Mouse (Mus musculus): ENCODE measurements around the gene Syt3. TPM values are rescaled to one million over a fixed set of nuclear protein-coding genes. Genes with fewer than 3 reads are reported as not detected.

The Syt3 gene
- polyA plus RNA-seq, 1 experiment from 2014 or later, result 3.5 TPM

GRCm38 (mm10) chr7:44350957-44351711 lies 32.8 kb upstream of the Syt3 start:
- ATAC-seq (replicated peaks; ENCODE audit: low FRiP score, low read depth) (peak; percentile 30; the same call in 1 of the 2 replicates), DNase-seq (ENCODE audit: low spot score) (peak; percentile 95)
- WGBS, result 2% methylated on average over 25 of the region's 25 CpGs
- Histone ChIP-seq H3K9ac (ENCODE audit: low read depth, low read length) (peak overlapping the region; percentile 42; the same call in 1 of the 2 replicates), H3K27me3 (ENCODE audit: insufficient read depth, low read length) (peaks cover 57% of the 10 kb centered on the region), H3K4me3 (replicated peaks; ENCODE audit: low read depth, low read length) (peak overlapping the region; percentile 22), H3K4me1 (replicated peaks; ENCODE audit: insufficient read depth, low read length) (peaks cover 3% of the 10 kb centered on the region; the same call in 1 of the 2 replicates), H3K36me3 (ENCODE audit: insufficient read depth, low read length) (no peaks in the 10 kb centered on the region), H3K27ac (no peak overlapping the region), H3K4me2 (ENCODE audit: low read length) (peak overlapping the region; percentile 57), H3K9me3 (replicated peaks; ENCODE audit: low read length) (no peaks in the 10 kb centered on the region)
- peak; percentile 90 for TF ChIP-seq CTCF (IDR thresholded peaks at IDR 0.05; ENCODE audit: low read depth)

GRCm38 (mm10) chr7:44351881-44352749 lies 31.8 kb upstream of the Syt3 start:
- DNase-seq (ENCODE audit: low spot score) (no peak), ATAC-seq (replicated peaks; ENCODE audit: low FRiP score, low read depth) (no peak)
- TF ChIP-seq CTCF (IDR thresholded peaks at IDR 0.05; ENCODE audit: low read depth), result no peak
- Histone ChIP-seq H3K4me2 (ENCODE audit: low read length) (0 out of 2 replicates have a peak overlapping the region, but pooled peaks have one; percentile 6), H3K9ac (ENCODE audit: low read depth, low read length) (no peak overlapping the region), H3K36me3 (ENCODE audit: insufficient read depth, low read length) (no peaks in the 10 kb centered on the region), H3K27ac (no peak overlapping the region), H3K4me1 (replicated peaks; ENCODE audit: insufficient read depth, low read length) (peaks cover 3% of the 10 kb centered on the region; the same call in 1 of the 2 replicates), H3K9me3 (replicated peaks; ENCODE audit: low read length) (no peaks in the 10 kb centered on the region), H3K27me3 (ENCODE audit: insufficient read depth, low read length) (peaks cover 65% of the 10 kb centered on the region), H3K4me3 (replicated peaks; ENCODE audit: low read depth, low read length) (0 out of 2 replicates have a peak overlapping the region, but pooled peaks have one; percentile 2)
- 3% methylated on average over 71 of the region's 71 CpGs for WGBS

- no peak overlapping the region for H3K9ac ChIP-seq (ENCODE audit: low read depth, low read length)
- H3K4me2 ChIP-seq (ENCODE audit: low read length), result 0 out of 2 replicates have a peak overlapping the region, but pooled peaks have one; percentile 6
- ATAC-seq (replicated peaks; ENCODE audit: low FRiP score, low read depth), result no peak; the same call in 1 of the 2 replicates
- no peak overlapping the region for H3K27ac ChIP-seq
- H3K27me3 ChIP-seq (ENCODE audit: insufficient read depth, low read length), result peaks cover 71% of the 10 kb centered on the region
- H3K9me3 ChIP-seq (replicated peaks; ENCODE audit: low read length), result no peaks in the 10 kb centered on the region
- H3K4me1 ChIP-seq (replicated peaks; ENCODE audit: insufficient read depth, low read length), result peaks cover 3% of the 10 kb centered on the region; the same call in 1 of the 2 replicates
- 4% methylated on average over 65 of the region's 71 CpGs for WGBS
- no peak for DNase-seq (ENCODE audit: low spot score)
- no peaks in the 10 kb centered on the region for H3K36me3 ChIP-seq (ENCODE audit: insufficient read depth, low read length)
- H3K4me3 ChIP-seq (replicated peaks; ENCODE audit: low read depth, low read length), result 0 out of 2 replicates have a peak overlapping the region, but pooled peaks have one; percentile 14
- no peak for TF ChIP-seq CTCF (IDR thresholded peaks at IDR 0.05; ENCODE audit: low read depth)
These were observed 30.9 kb upstream of the Syt3 start for GRCm38 (mm10) chr7:44352750-44353600.

- Histone ChIP-seq H3K4me3 (replicated peaks; ENCODE audit: low read depth, low read length) (0 out of 2 replicates have a peak overlapping the region, but pooled peaks have one; percentile 14), H3K9ac (ENCODE audit: low read depth, low read length) (no peak overlapping the region), H3K27ac (no peak overlapping the region), H3K27me3 (ENCODE audit: insufficient read depth, low read length) (peaks cover 71% of the 10 kb centered on the region), H3K9me3 (replicated peaks; ENCODE audit: low read length) (no peaks in the 10 kb centered on the region), H3K4me1 (replicated peaks; ENCODE audit: insufficient read depth, low read length) (peaks cover 3% of the 10 kb centered on the region; the same call in 1 of the 2 replicates), H3K36me3 (ENCODE audit: insufficient read depth, low read length) (no peaks in the 10 kb centered on the region), H3K4me2 (ENCODE audit: low read length) (no peak overlapping the region)
- no peak for TF ChIP-seq CTCF (IDR thresholded peaks at IDR 0.05; ENCODE audit: low read depth)
- no peak for ATAC-seq (replicated peaks; ENCODE audit: low FRiP score, low read depth)
- whole genome bisulfite sequencing, result 2% methylated on average over 35 of the region's 35 CpGs
- DNase-seq (ENCODE audit: low spot score), result no peak
These were observed 30.1 kb upstream of the Syt3 start for GRCm38 (mm10) chr7:44353601-44354340.

GRCm38 (mm10) chr7:44355411-44355810 lies 28.5 kb upstream of the Syt3 start:
- no peak for ATAC-seq (replicated peaks; ENCODE audit: low FRiP score, low read depth)
- DNase-seq (ENCODE audit: low spot score), result no peak
- H3K27me3 ChIP-seq (ENCODE audit: insufficient read depth, low read length), result peaks cover 73% of the 10 kb centered on the region
- no peak overlapping the region for H3K27ac ChIP-seq
- H3K4me3 ChIP-seq (replicated peaks; ENCODE audit: low read depth, low read length), result no peak overlapping the region
- peaks cover 10% of the 10 kb centered on the region; the same call in 1 of the 2 replicates for H3K4me1 ChIP-seq (replicated peaks; ENCODE audit: insufficient read depth, low read length)
- TF ChIP-seq CTCF (IDR thresholded peaks at IDR 0.05; ENCODE audit: low read depth), result no peak
- H3K9me3 ChIP-seq (replicated peaks; ENCODE audit: low read length), result no peaks in the 10 kb centered on the region
- no peak overlapping the region for H3K4me2 ChIP-seq (ENCODE audit: low read length)
- no peaks in the 10 kb centered on the region for H3K36me3 ChIP-seq (ENCODE audit: insufficient read depth, low read length)
- WGBS, result 76% methylated on average over 6 of the region's 6 CpGs
- H3K9ac ChIP-seq (ENCODE audit: low read depth, low read length), result no peak overlapping the region
